Mouse (Mus musculus) embryonic facial prominence, embryonic 11.5 days (tissue): ENCODE results near the gene Fh1. TPM values are rescaled to one million over a fixed set of nuclear protein-coding genes. Genes with fewer than 3 reads are reported as not detected.
A peak's percentile ranks its signal among the peaks of the same experiment; 100 is the strongest.

Experiments
- ATAC-seq: fragments of 200-750 bp; cut with Nextera tagmentation; replicated peaks from 2 replicates; pipeline ENCODE4 v1.8.0; 2017; ENCODE audit warnings: low read depth; ENCODE audit not compliant: insufficient number of reproducible peaks, low FRiP score, low TSS enrichment
- DNase-seq: peaks from one replicate; pipeline ENCODE4 v3.0.0-alpha.2; 2015; ENCODE audit warnings: low spot score
- H3K27ac ChIP-seq: fragments of 300-500 bp; sonication (generic); replicated peaks from 2 replicates; pipeline ENCODE4 v1.5.1; 2014; ENCODE audit warnings: mild to moderate bottlenecking, low read depth, low read length, control low read depth
- H3K27me3 ChIP-seq: fragments of 300-500 bp; sonication (generic); 2 replicates; pipeline ENCODE4 v1.6.1; 2014; ENCODE audit warnings: mild to moderate bottlenecking, low read length, moderate library complexity, mixed read lengths; ENCODE audit not compliant: control insufficient read depth, insufficient read depth
- H3K36me3 ChIP-seq: fragments of 300-500 bp; sonication (generic); replicated peaks from 2 replicates; pipeline ENCODE4 v1.6.1; 2014; ENCODE audit warnings: low read depth, mild to moderate bottlenecking, low read length, moderate library complexity, mixed read lengths; ENCODE audit not compliant: control insufficient read depth, insufficient read depth
- H3K4me1 ChIP-seq: fragments of 300-500 bp; sonication (generic); 2 replicates; pipeline ENCODE4 v1.6.1; 2014; ENCODE audit warnings: low read length, mixed read lengths; ENCODE audit not compliant: control insufficient read depth, insufficient read depth
- H3K4me2 ChIP-seq: fragments of 300-500 bp; sonication (generic); 2 replicates; pipeline ENCODE4 v1.6.1; 2014; ENCODE audit warnings: low read depth, mild to moderate bottlenecking, control low read depth, low read length, moderate library complexity
- H3K4me3 ChIP-seq: fragments of 300-500 bp; sonication (generic); 2 replicates; pipeline ENCODE4 v1.5.1; 2014; ENCODE audit warnings: low read depth, low read length, control low read depth
- H3K9ac ChIP-seq: fragments of 300-500 bp; sonication (generic); replicated peaks from 2 replicates; pipeline ENCODE4 v1.6.1; 2014; ENCODE audit warnings: mild to moderate bottlenecking, control low read depth, low read length
- H3K9me3 ChIP-seq: fragments of 300-500 bp; sonication (generic); replicated peaks from 2 replicates; pipeline ENCODE4 v1.6.1; 2016; ENCODE audit warnings: mild to moderate bottlenecking, low read length, inconsistent platforms, mixed read lengths; ENCODE audit not compliant: control insufficient read depth
- WGBS: fragments of 180-500 bp; shearing (Covaris S2); extraction: QIAGEN DNeasy Blood & Tissue Kit; methylation state at CpG from one replicate; pipeline ENCODE4 v1.1.7; 2014; 5-methylcytosine and 5-hydroxymethylcytosine counted together
- polyA plus RNA-seq: library from polyadenylated mRNA; unstranded; fragments of >200 nt; fragmentation: Nextera tagmentation; extraction: Ambion mirVana; gene quantifications from 2 replicates; pipeline ENCODE4 v1.2.1, GENCODE M21; 2014

Gene Fh1
- polyA plus RNA-seq, 1 experiment from 2014 or later, result 106 TPM

DNA sequence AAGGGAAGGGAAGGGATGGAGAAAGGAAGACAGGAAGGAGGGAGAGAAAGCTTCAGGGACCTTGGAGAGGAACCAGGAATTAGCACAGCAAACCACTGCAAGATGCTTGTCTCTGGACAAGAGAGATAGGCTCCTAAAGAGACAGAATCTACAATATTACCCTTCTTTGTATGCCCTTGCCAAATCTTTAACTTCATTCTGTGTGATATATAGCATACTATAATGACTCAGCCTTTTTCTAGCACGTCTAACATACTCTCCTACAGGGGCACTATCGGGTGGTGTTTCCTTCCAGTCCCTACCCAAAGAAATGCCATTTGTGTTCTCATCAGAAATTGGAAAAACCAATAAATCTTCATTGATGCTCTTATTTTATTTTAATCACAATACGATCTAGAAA, 5.6 kb upstream of the Fh1 start:
- DNase-seq, result no peak
- 84% methylated on average over 3 of the region's 3 CpGs for WGBS
- H3K9me3 ChIP-seq, result no peaks in the 10 kb centered on the region
- ATAC-seq, result no peak
- H3K27me3 ChIP-seq, result no peaks in the 10 kb centered on the region
- no peaks in the 10 kb centered on the region for H3K4me1 ChIP-seq
- no peak overlapping the region for H3K9ac ChIP-seq
- H3K4me3 ChIP-seq, result no peak overlapping the region
- no peak overlapping the region for H3K27ac ChIP-seq
- H3K4me2 ChIP-seq, result no peak overlapping the region
- H3K36me3 ChIP-seq, result no peaks in the 10 kb centered on the region

DNA sequence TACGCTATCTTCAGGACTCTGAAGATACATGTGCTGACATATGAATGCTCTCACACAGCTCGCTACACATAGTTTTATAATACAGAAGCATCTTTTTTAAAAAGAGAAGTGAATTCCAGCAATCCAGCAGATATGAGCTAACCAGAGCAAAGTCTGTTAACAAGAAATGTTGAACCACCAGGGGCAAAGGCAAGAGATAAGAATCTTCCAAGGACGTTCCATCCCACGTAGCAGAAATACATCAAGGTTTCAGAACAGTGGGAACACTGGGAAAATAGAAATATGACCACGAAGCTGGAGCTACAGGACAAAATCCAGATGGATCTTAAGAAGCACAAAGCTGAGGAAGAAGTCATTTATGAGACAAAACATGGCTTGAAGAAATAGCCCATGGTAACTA, 4.9 kb upstream of the Fh1 start:
- Histone ChIP-seq H3K4me1 (no peaks in the 10 kb centered on the region), H3K27ac (no peak overlapping the region), H3K36me3 (no peaks in the 10 kb centered on the region), H3K4me3 (no peak overlapping the region), H3K9me3 (no peaks in the 10 kb centered on the region), H3K27me3 (no peaks in the 10 kb centered on the region), H3K9ac (no peak overlapping the region), H3K4me2 (no peak overlapping the region)
- ATAC-seq, result no peak
- 88% methylated on average over 5 of the region's 5 CpGs for WGBS
- no peak for DNase-seq

DNA sequence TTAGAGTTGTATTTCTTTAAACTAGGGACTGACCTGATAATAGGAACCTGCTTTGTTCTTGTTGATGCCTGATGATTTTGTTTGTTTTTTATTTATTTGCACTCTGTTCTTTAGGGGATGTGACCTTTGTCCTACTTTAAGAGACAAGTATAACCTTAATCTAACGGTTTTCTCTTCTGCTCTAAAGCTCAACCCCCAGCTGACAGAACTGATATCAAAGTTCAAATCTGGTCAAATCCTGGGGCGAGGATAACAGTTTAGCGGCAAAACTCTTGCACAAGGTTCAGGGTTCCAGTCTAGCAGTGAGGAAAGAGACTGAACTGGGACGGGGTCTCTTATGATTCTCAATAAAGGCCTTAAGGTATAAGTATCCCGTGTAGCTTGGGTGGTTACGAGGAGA, 3.8 kb upstream of the Fh1 start:
- ATAC-seq (no peak), DNase-seq (no peak)
- H3K4me3 ChIP-seq, result no peak overlapping the region
- H3K27me3 ChIP-seq, result no peaks in the 10 kb centered on the region
- H3K4me1 ChIP-seq, result no peaks in the 10 kb centered on the region
- 78% methylated on average over 6 of the region's 6 CpGs for WGBS
- H3K9ac ChIP-seq, result no peak overlapping the region
- no peaks in the 10 kb centered on the region for H3K36me3 ChIP-seq
- no peak overlapping the region for H3K4me2 ChIP-seq
- no peaks in the 10 kb centered on the region for H3K9me3 ChIP-seq
- no peak overlapping the region for H3K27ac ChIP-seq

DNA sequence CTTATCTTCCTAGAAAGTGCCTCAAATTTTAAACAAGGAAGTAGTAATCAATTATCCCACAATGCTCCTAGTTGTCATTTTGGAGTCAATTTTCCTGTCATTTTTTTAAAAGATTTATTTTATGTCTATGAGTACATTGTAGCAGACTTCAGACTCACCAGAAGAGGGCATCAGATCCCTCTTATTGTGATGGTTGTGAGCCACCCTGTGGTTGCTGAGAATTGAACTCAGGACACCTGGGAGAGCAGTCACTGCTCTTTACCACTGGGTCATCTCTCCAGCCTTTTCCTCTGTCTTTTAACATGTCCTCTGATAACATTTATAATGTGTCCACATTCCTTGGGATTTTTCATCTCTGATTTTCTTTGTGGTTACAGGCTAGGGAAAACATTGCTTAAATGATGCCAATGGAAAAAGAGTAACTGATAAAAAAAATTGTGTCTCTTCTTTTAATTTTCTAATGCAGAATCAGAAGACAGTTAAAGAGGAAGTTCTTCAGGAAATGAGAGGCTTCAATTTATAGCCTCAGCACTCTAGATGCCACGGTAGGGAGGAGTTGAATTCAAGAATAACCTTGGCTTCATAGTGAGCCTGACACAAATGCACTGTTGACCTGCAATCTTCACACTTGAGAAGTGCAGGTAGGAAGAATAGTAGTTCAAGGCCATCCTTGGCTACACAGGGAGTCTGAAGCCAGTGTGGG, 706 bp upstream of the Fh1 start:
- Histone ChIP-seq H3K9me3 (no peaks in the 10 kb centered on the region), H3K36me3 (no peaks in the 10 kb centered on the region), H3K4me1 (no peaks in the 10 kb centered on the region), H3K4me3 (peak overlapping the region; percentile 76), H3K27me3 (no peaks in the 10 kb centered on the region), H3K9ac (no peak overlapping the region), H3K4me2 (peak overlapping the region; percentile 14), H3K27ac (no peak overlapping the region)
- WGBS, result 88% methylated on average over 1 of the region's 1 CpGs
- ATAC-seq (0 out of 2 replicates have a peak, but pooled peaks have one; percentile 21), DNase-seq (peak; percentile 62)

DNA sequence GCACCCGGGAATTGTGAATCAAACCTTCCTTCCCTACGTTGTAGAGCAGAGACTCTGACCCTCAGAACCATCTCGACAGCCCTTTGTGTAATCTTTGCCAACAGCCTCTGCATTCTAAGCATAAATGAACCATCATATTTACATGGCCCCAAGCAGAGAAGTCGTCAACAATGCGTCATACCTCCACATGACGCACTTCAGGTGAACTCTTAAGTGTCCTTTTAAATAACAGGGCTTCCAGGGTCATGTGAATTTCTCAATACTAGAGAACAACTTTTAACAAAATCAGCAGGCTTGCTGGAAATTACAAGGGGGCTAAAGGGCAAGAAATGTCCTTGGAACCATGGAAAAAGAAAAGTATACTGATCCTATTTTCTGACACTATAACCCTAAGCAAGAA, 1.8 kb downstream of the Fh1 start:
- H3K4me2 ChIP-seq, result no peak overlapping the region

DNA sequence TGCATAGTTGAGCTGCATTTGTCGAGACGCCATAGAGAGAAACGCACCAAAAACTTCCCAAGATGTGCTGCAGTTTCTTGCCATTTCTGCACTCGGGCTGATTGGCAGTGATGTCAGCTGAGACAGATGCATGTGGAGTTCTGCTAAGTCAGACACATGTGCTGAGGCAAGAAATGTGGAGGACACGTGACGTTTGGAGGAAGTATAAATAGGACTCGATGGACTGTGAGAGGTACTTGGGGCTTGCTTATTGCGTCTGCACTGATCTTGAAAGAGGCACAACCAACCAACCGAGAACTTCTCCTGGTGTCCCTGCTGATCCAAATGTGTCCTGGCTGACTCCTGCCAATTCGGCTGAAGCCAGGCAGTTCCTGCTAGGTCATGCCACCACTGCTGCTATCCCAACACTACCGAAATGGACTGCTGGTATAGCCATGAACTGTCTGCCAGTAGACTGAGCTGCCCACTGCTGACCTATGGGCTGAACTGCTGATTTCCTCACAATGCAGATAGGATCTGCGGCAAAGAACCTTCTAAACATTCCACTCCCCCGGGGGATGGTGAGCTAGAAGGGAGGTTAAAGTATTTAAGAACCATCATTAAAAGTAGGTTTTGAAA, 5.5 kb downstream of the Fh1 start, which contains the start of gene Kmo:
Gene Kmo (plus strand): TSS at position 568 of the 618 bp plus-strand sequence.
- H3K9ac ChIP-seq, result no peak within 1 kb of the TSS
- H3K9me3 ChIP-seq, result no peaks in the 10 kb centered on the region
- H3K27ac ChIP-seq, result no peak within 1 kb of the TSS
- no peak within 1 kb of the TSS for H3K4me3 ChIP-seq
- ATAC-seq (no peak), DNase-seq (no peak)
- no peaks in the 10 kb centered on the region for H3K4me1 ChIP-seq
- H3K4me2 ChIP-seq, result no peak within 1 kb of the TSS
- H3K27me3 ChIP-seq, result no peaks in the 10 kb centered on the region
- peaks cover 6% of the 10 kb centered on the region for H3K36me3 ChIP-seq
- WGBS, result 93% methylated on average over 13 of the region's 13 CpGs

More for the DNA sequence above, 1.8 kb downstream of the Fh1 start:
- Histone ChIP-seq H3K4me1 (no peaks in the 10 kb centered on the region), H3K27ac (no peak overlapping the region), H3K36me3 (no peaks in the 10 kb centered on the region), H3K4me3 (no peak overlapping the region), H3K27me3 (no peaks in the 10 kb centered on the region), H3K9me3 (no peaks in the 10 kb centered on the region), H3K9ac (no peak overlapping the region)
- 86% methylated on average over 6 of the region's 6 CpGs for WGBS
- no peak for ATAC-seq
- DNase-seq, result no peak

DNA sequence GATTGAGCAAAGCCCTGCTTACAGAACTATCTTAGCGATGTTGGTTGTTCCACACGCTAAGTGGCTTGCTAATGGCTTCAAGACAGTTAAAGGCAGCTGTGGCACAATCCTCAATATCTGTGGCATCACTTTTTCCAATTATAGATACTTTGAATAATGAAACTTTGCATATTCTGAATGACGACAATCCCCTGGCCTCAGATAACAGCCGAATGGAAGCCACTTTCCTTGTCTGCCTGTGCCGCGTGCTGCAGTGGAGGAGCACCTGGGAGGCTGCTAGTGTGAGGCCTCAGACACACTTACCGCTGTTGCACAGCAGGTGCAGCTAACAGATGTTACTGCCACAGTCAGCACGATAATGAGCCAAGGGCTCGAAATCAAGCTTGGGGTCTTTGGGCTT, 10.4 kb downstream of the Fh1 start:
- Histone ChIP-seq H3K4me3 (no peak overlapping the region), H3K27ac (no peak overlapping the region), H3K36me3 (peaks cover 18% of the 10 kb centered on the region), H3K9me3 (no peaks in the 10 kb centered on the region), H3K9ac (no peak overlapping the region), H3K4me2 (no peak overlapping the region), H3K27me3 (no peaks in the 10 kb centered on the region), H3K4me1 (no peaks in the 10 kb centered on the region)
- ATAC-seq (no peak), DNase-seq (no peak)
- 95% methylated on average over 9 of the region's 9 CpGs for WGBS

DNA sequence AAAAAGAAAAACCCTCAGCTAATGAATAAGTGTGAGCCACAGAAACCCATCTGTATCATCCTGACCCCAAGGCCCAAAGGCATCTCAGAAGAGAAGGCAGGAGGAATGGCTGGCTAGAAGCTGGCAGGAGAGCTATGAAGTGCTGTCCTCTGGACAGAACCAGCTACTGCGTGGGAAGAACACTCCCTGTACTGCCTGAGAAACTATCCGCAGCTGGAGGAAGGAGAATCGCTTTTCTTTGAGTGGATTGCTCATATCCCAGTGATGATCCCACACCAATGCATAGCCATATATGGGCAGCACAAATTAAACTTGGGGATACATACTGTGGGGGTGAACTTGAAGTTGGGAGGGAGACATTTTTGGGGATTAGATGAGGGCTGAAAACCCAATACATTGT, 16.7 kb downstream of the Fh1 start:
- H3K4me2 ChIP-seq, result no peak overlapping the region
- DNase-seq (no peak), ATAC-seq (no peak)
- no peak overlapping the region for H3K4me3 ChIP-seq
- H3K27ac ChIP-seq, result no peak overlapping the region
- peaks cover 7% of the 10 kb centered on the region for H3K36me3 ChIP-seq
- H3K4me1 ChIP-seq, result no peaks in the 10 kb centered on the region
- WGBS, result 95% methylated on average over 3 of the region's 3 CpGs
- no peaks in the 10 kb centered on the region for H3K27me3 ChIP-seq
- no peak overlapping the region for H3K9ac ChIP-seq
- H3K9me3 ChIP-seq, result no peaks in the 10 kb centered on the region
